Mouse (Mus musculus) embryonic facial prominence, embryonic 15.5 days (tissue): ENCODE results near the gene Mylk. TPM values are rescaled to one million over a fixed set of nuclear protein-coding genes. Genes with fewer than 3 reads are reported as not detected.
"Not testable (repeated sequence)": the region's sequence is repeated elsewhere in the genome, so short reads cannot be mapped to it uniquely, and the experiment has no call there.

Experiments used
- ATAC-seq: fragments of 200-750 bp; cut with Nextera tagmentation; 2 replicates; pipeline ENCODE4 v1.8.0; 2017; ENCODE audit warnings: low read depth, moderate TSS enrichment; ENCODE audit not compliant: insufficient number of reproducible peaks, low FRiP score, low TSS enrichment
- H3K27ac ChIP-seq: fragments of 300-500 bp; sonication (generic); replicated peaks from 2 replicates; pipeline ENCODE4 v1.5.1; 2015; ENCODE audit warnings: mild to moderate bottlenecking, inconsistent platforms
- H3K27me3 ChIP-seq: fragments of 300-500 bp; sonication (generic); 2 replicates; pipeline ENCODE4 v1.6.1; 2015; ENCODE audit warnings: inconsistent platforms
- H3K36me3 ChIP-seq: fragments of 300-500 bp; sonication (generic); 2 replicates; pipeline ENCODE4 v1.6.1; 2015; ENCODE audit warnings: mild to moderate bottlenecking, inconsistent platforms
- H3K4me1 ChIP-seq: fragments of 300-500 bp; sonication (generic); 2 replicates; pipeline ENCODE4 v1.6.1; 2015; ENCODE audit warnings: inconsistent platforms
- H3K4me2 ChIP-seq: fragments of 300-500 bp; sonication (generic); replicated peaks from 2 replicates; pipeline ENCODE4 v1.6.1; 2015; ENCODE audit warnings: mild to moderate bottlenecking, inconsistent platforms
- H3K4me3 ChIP-seq: fragments of 300-500 bp; sonication (generic); replicated peaks from 2 replicates; pipeline ENCODE4 v1.5.1; 2015; ENCODE audit warnings: mild to moderate bottlenecking, inconsistent platforms
- H3K9ac ChIP-seq: fragments of 300-500 bp; sonication (generic); 2 replicates; pipeline ENCODE4 v1.6.1; 2015; ENCODE audit warnings: inconsistent platforms
- H3K9me3 ChIP-seq: fragments of 300-500 bp; sonication (generic); replicated peaks from 2 replicates; pipeline ENCODE4 v1.6.1; 2016; ENCODE audit warnings: inconsistent platforms
- WGBS: fragments of 180-500 bp; shearing (Covaris S2); methylation state at CpG from one replicate; pipeline ENCODE4 v1.1.7; 2015; 5-methylcytosine and 5-hydroxymethylcytosine counted together
- polyA plus RNA-seq: library from polyadenylated mRNA; unstranded; fragments of >200 nt; fragmentation: Nextera tagmentation; extraction: Ambion mirVana; gene quantifications from 2 replicates; pipeline ENCODE4 v1.2.1, GENCODE M21; 2015

Mylk gene
- polyA plus RNA-seq, 1 experiment from 2014 or later: 28.1 TPM

GRCm38 (mm10) chr16:34807768-34808275, 62.8 kb downstream of the Mylk start:
- H3K36me3 ChIP-seq: no peaks in the 10 kb centered on the region
- WGBS: 22% methylated on average over 11 of the region's 11 CpGs
- ATAC-seq: no peak
- no peak overlapping the region for H3K4me3 ChIP-seq
- peaks cover 32% of the 10 kb centered on the region for H3K4me1 ChIP-seq
- no peak overlapping the region for H3K27ac ChIP-seq
- H3K27me3 ChIP-seq: 0 out of 2 replicates have a peak, but pooled peaks cover 5% of the 10 kb centered on the region
- H3K4me2 ChIP-seq: 0 out of 2 replicates have a peak overlapping the region, but pooled peaks have one; percentile 11
- H3K9me3 ChIP-seq: no peaks in the 10 kb centered on the region
- no peak overlapping the region for H3K9ac ChIP-seq

- no peak for ATAC-seq
- 51% methylated on average over 2 of the region's 2 CpGs for WGBS
- H3K4me3 ChIP-seq: no peak overlapping the region
- H3K27ac ChIP-seq: no peak overlapping the region
- no peaks in the 10 kb centered on the region for H3K36me3 ChIP-seq
- no peaks in the 10 kb centered on the region for H3K9me3 ChIP-seq
- H3K4me1 ChIP-seq: peaks cover 11% of the 10 kb centered on the region
- H3K4me2 ChIP-seq: no peak overlapping the region
- H3K9ac ChIP-seq: no peak overlapping the region
- 0 out of 2 replicates have a peak, but pooled peaks cover 3% of the 10 kb centered on the region for H3K27me3 ChIP-seq
Observed at GRCm38 (mm10) chr16:34812165-34812564, 67.2 kb downstream of the Mylk start.

DNA sequence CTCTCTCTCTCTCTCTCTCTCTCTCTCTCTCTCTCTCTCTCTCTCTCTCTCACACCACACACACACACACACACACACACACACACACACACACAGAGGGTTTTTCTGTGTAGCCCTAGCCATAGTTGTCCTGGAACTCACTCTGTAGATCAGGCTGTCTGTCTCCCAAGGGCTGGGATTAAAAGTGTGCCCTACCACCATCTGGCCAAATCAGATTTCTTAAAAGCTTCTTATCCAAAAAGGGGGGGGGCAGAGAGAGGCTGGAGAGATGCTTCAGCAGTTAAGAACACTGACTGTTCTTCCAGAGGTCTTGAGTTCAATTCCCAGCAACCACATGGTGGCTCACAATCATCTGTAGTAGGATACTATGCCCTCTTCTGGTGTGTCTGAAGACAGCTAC, 68.2 kb downstream of the Mylk start:
- H3K4me1 ChIP-seq, H3K9ac ChIP-seq, ATAC-seq, H3K4me3 ChIP-seq, H3K27ac ChIP-seq, H3K27me3 ChIP-seq, H3K9me3 ChIP-seq, H3K36me3 ChIP-seq, H3K4me2 ChIP-seq: not testable (repeated sequence)

- no peak for ATAC-seq
- Histone ChIP-seq H3K9ac (no peak overlapping the region), H3K9me3 (no peaks in the 10 kb centered on the region), H3K4me1 (no peaks in the 10 kb centered on the region), H3K27me3 (0 out of 2 replicates have a peak, but pooled peaks cover 3% of the 10 kb centered on the region), H3K4me3 (no peak overlapping the region), H3K4me2 (no peak overlapping the region), H3K36me3 (no peaks in the 10 kb centered on the region), H3K27ac (no peak overlapping the region)
- 67% methylated on average over 3 of the region's 3 CpGs for WGBS
Observed at GRCm38 (mm10) chr16:34813570-34813969, 68.6 kb downstream of the Mylk start.

GRCm38 (mm10) chr16:34814612-34815011, 69.6 kb downstream of the Mylk start:
- Histone ChIP-seq H3K9me3 (no peaks in the 10 kb centered on the region), H3K4me3 (no peak overlapping the region), H3K4me2 (no peak overlapping the region), H3K27me3 (no peaks in the 10 kb centered on the region), H3K36me3 (no peaks in the 10 kb centered on the region), H3K27ac (no peak overlapping the region), H3K4me1 (no peaks in the 10 kb centered on the region), H3K9ac (no peak overlapping the region)
- ATAC-seq: no peak
- 91% methylated on average over 7 of the region's 7 CpGs for WGBS

DNA sequence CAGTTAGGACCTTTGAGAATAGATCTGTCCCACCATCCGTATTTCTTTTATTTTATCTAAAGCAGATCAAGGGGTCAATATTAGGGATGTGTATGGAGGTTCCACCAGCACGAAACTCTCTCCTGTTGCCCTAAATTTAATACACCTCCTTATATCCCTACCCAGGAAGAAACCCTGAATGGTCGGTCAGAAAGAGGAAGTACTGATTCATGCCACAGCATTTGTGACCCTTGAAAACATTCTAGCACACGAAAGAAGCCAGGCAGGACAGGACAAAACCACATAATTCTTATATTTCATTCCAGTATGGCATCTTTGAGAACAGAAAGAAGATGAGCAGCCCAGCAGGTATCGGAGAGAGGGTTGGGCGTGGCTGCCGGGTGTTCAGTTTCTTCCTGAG, 71.5 kb downstream of the Mylk start:
- no peak overlapping the region for H3K4me3 ChIP-seq
- H3K9me3 ChIP-seq: no peaks in the 10 kb centered on the region
- H3K27me3 ChIP-seq: no peaks in the 10 kb centered on the region
- 81% methylated on average over 7 of the region's 7 CpGs for WGBS
- H3K4me1 ChIP-seq: no peaks in the 10 kb centered on the region
- H3K4me2 ChIP-seq: no peak overlapping the region
- no peak for ATAC-seq
- H3K36me3 ChIP-seq: no peaks in the 10 kb centered on the region
- H3K9ac ChIP-seq: no peak overlapping the region
- H3K27ac ChIP-seq: no peak overlapping the region

- Histone ChIP-seq H3K36me3 (no peaks in the 10 kb centered on the region), H3K9me3 (no peaks in the 10 kb centered on the region), H3K4me3 (no peak overlapping the region), H3K4me2 (no peak overlapping the region), H3K9ac (no peak overlapping the region), H3K27me3 (no peaks in the 10 kb centered on the region), H3K27ac (no peak overlapping the region), H3K4me1 (no peaks in the 10 kb centered on the region)
- no peak for ATAC-seq
- WGBS: 60% methylated on average over 7 of the region's 7 CpGs
Observed at GRCm38 (mm10) chr16:34825111-34825744, 80.2 kb downstream of the Mylk start.

DNA sequence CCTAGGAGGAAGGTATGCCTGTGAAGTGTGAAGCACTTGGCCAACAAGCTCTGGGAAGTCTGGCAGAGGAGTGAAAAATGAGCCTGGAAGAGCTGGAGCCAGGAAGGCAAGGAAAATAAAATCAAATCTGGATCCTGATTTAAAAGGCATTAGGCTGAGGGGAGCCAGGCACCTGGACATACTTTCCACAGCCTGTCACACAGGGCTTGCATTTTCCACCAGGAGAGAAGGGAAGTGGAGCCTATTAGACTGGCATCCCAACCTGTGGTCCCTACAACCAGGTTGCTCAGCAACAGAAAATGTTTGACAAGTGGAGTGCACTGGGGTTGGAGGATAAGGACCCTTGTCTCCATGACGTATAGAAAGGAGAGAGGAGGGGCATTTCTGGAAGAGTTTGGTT, 89.5 kb downstream of the Mylk start:
- Histone ChIP-seq H3K9ac (no peak overlapping the region), H3K4me2 (no peak overlapping the region), H3K4me1 (peaks cover 18% of the 10 kb centered on the region), H3K27ac (no peak overlapping the region), H3K9me3 (no peaks in the 10 kb centered on the region), H3K27me3 (no peaks in the 10 kb centered on the region), H3K4me3 (no peak overlapping the region), H3K36me3 (no peaks in the 10 kb centered on the region)
- WGBS: 53% methylated on average over 1 of the region's 1 CpGs
- ATAC-seq: peak; percentile 32; the same call in 1 of the 2 replicates

GRCm38 (mm10) chr16:34839004-34839703, 94.1 kb downstream of the Mylk start:
- Histone ChIP-seq H3K9ac (no peak overlapping the region), H3K4me2 (no peak overlapping the region), H3K4me3 (no peak overlapping the region), H3K9me3 (0 out of 2 replicates have a peak, but pooled peaks cover 3% of the 10 kb centered on the region), H3K27ac (peak overlapping the region; percentile 87), H3K4me1 (peaks cover 24% of the 10 kb centered on the region), H3K27me3 (no peaks in the 10 kb centered on the region), H3K36me3 (no peaks in the 10 kb centered on the region)
- peak; percentile 53; the same call in 1 of the 2 replicates for ATAC-seq
- 33% methylated on average over 7 of the region's 7 CpGs for WGBS

- no peak overlapping the region for H3K4me2 ChIP-seq
- H3K9me3 ChIP-seq: 0 out of 2 replicates have a peak, but pooled peaks cover 3% of the 10 kb centered on the region
- H3K4me1 ChIP-seq: peaks cover 24% of the 10 kb centered on the region
- ATAC-seq: peak; percentile 91
- no peak overlapping the region for H3K9ac ChIP-seq
- H3K27ac ChIP-seq: peak overlapping the region; percentile 87
- no peaks in the 10 kb centered on the region for H3K27me3 ChIP-seq
- no peak overlapping the region for H3K4me3 ChIP-seq
- no peaks in the 10 kb centered on the region for H3K36me3 ChIP-seq
- 38% methylated on average over 7 of the region's 7 CpGs for WGBS
Observed at GRCm38 (mm10) chr16:34839704-34840331, 94.8 kb downstream of the Mylk start.

DNA sequence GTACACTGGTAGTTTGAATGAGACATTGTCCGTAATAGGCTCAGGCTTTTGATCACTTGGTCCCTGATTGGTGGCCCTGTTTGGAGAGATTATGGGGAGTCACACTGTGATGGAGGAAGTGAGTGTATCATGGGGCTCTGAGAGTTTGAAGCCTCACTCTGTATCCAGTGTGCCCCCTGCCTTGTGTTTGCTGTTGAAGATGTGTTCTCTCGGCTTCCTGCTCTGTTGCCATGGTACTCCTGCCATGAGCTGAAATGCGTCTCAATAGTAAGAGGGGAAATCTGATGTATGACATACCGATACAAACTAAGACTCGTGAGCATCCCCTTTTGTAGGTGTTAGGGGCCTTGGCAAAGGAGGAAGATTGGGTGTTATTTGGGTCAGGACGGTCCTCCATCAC, 99.8 kb downstream of the Mylk start:
- Histone ChIP-seq H3K4me3 (no peak overlapping the region), H3K4me1 (peaks cover 21% of the 10 kb centered on the region), H3K27me3 (no peaks in the 10 kb centered on the region), H3K9me3 (0 out of 2 replicates have a peak, but pooled peaks cover 3% of the 10 kb centered on the region), H3K36me3 (no peaks in the 10 kb centered on the region), H3K9ac (no peak overlapping the region), H3K27ac (no peak overlapping the region), H3K4me2 (no peak overlapping the region)
- 89% methylated on average over 6 of the region's 6 CpGs for WGBS
- no peak for ATAC-seq
